Mouse (Mus musculus): ENCODE measurements around the gene Ndufaf2.

Ndufaf2 gene

GRCm38 (mm10) chr13:108039375-108039774 is 119.0 kb downstream of the Ndufaf2 start:
- DNase-seq (ENCODE audit: low spot score) = no peak

GRCm38 (mm10) chr13:108032789-108033188 is 125.6 kb downstream of the Ndufaf2 start:
- DNase-seq (ENCODE audit: low spot score) = no peak

GRCm38 (mm10) chr13:108025802-108026201 is 132.6 kb downstream of the Ndufaf2 start:
- DNase-seq (ENCODE audit: low spot score) = no peak

DNA sequence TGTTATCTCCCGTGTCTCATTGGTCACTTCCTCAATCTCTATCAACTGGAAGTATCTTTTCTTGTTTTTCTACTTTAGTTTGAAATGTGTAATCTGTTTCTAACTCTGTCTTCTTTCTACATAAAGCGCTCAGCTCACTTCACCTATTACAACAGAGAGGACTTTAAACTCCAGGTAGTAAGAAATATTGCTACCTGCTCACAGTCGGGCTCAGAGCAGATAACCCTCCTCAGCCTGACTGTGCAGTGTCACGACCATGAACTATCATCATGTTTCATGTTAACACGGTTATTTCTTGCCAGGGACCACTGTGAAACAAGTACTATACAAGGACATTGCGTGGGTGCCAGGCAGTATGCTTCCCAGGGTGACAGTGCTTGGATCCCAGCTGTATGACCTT is 141.1 kb downstream of the Ndufaf2 start:
- no peak for DNase-seq (ENCODE audit: low spot score)

DNA sequence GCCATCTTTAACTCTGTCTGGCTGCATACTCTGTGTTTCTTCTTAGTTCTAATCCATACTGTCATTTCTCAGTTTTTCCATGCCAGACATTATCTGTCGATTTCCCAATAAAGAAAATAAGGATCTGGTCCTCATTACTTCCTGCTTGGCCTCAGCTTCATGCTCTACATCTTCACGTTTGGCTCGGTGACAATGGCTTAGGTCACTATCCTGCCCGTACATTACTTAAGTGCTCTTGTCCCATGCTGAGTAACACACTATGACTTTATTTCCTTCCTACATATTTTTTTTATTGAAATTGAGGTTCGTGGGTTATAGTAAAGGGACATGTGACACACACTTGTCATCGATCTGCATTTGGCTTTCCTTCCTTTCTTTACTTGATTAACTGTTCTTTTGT is 143.3 kb downstream of the Ndufaf2 start:
- no peak for DNase-seq (ENCODE audit: low spot score)

DNA sequence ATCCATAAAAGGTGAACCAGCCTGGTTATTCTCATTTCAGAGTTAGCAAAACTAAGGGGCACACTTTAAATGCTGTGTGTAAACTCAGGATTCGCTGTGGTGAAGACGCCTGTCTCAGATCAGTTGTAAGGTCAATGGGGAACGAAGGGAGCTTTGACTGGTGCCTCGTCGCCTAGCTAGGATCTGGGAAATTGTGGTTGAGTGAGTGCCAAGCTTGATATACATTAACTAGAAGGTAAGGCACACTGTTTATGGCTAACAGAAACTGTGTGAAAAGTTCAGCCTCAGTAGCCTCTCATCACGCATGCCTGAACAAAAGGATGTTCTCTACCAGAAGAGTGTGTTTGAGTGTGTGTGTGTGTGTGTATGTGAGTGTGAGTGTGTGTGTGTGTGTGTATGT is 144.6 kb downstream of the Ndufaf2 start:
- DNase-seq (ENCODE audit: low spot score) = no peak

DNA sequence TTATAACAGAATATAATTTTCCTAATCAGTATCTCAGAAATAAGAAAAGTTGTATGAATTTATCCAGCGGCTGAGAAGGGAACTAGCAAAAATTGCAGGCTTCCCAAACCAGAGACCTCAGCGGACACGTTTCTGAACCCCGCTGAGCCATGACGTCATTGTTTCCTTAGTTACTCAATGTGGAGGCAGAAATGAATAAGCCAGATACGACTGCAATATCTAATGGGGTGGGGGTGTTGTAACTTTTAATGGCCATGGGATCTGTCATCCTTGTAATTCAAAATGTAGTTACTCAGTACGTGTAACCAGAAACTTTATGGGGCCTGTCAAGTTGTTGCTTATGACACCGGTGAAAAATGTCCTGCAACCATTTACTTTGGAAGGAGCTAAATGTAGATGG is 145.3 kb downstream of the Ndufaf2 start:
- no peak for DNase-seq (ENCODE audit: low spot score)

GRCm38 (mm10) chr13:108007861-108008260 is 150.6 kb downstream of the Ndufaf2 start:
- peak; percentile 31 for DNase-seq (ENCODE audit: low spot score)

GRCm38 (mm10) chr13:107996301-107996700 is 162.1 kb downstream of the Ndufaf2 start:
- no peak for DNase-seq (ENCODE audit: low spot score)

- no peak for DNase-seq (ENCODE audit: low spot score)
Observed at GRCm38 (mm10) chr13:107995211-107995610, 163.2 kb downstream of the Ndufaf2 start.

GRCm38 (mm10) chr13:107992573-107992972 is 165.8 kb downstream of the Ndufaf2 start:
- DNase-seq (ENCODE audit: low spot score) = no peak

GRCm38 (mm10) chr13:107984641-107985040 is 173.8 kb downstream of the Ndufaf2 start:
- DNase-seq (ENCODE audit: low spot score) = no peak

- no peak for DNase-seq (ENCODE audit: low spot score)
Observed at GRCm38 (mm10) chr13:107984186-107984585, 174.2 kb downstream of the Ndufaf2 start.

- DNase-seq (ENCODE audit: low spot score) = no peak
Observed at GRCm38 (mm10) chr13:107983231-107983847, 175.1 kb downstream of the Ndufaf2 start.

DNA sequence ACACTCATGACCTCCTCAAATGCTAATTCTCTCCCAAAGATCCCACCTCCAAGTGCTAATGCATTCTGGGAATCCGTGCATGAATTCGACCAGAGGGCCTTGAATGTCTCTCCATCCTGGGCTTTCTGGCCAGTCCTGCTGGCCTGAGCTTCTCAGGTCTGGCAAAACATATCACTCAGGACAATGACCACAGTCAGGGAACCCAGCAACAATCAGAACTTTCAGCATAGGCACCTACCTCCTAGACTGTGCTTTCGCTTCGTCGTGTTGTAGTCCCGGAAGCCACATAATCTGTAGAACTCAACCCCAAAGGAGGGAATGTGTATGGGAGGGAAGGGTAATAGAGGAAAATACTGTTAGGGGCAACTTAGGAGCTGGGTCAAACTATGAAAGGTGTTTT is 179.0 kb downstream of the Ndufaf2 start:
- DNase-seq (ENCODE audit: low spot score) = no peak

- DNase-seq (ENCODE audit: low spot score) = no peak
Observed at GRCm38 (mm10) chr13:107976886-107977656, 181.4 kb downstream of the Ndufaf2 start.

GRCm38 (mm10) chr13:107972451-107972850 is 186.0 kb downstream of the Ndufaf2 start:
- no peak for DNase-seq (ENCODE audit: low spot score)

DNA sequence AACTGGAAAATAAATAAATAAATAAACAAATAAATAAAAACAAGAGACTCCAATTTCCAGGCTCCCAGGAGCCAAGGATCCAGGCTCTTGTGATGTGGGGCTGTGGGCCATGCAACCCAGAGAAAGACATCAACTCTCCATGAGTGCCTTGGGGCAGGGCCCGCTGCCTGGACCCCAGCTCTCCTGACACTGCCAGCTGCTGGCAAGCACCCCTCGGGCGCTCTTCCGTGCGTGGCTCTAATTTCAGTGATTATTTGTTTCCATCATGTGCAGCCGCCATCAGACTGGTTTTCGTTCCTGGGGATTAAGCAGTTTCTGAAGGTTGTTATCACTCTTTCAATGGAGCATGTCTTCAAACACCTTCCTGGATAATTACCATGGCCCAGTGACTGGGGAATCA is 186.6 kb downstream of the Ndufaf2 start:
- no peak for DNase-seq (ENCODE audit: low spot score)

DNA sequence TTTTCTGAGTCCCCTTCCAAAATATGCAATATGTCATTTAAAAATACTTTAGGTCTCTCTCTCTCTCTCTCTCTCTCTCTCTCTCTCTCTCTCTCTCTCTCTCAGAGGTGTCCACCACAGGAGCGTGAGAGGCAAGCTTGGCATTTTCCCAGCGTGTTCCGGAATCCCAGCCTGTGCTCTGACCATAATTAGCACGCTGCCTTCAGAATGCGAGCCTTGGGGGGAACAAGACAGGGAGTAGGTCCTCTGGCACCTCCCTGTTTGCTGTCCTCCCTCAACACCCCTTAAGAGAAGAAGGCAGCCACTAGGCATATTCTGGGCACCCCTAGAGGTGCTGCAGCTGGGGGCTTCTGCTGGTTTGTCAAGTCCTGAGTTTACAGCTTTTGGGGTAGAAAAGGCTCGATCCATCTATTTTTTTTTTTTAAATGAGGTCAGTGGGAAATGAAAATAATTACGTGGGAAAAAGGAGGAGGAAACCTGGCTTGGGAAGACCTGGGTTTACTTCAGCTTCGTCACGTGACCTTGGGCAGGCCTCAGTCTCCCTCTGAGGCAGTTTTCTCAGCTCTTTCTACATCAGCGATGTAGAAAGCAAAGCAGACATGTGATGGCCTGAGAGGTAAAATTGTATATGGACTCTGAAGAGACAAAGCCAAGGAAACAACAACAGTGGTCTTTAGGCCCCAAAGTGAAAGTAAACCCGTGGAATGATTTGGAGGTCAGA is 187.8 kb downstream of the Ndufaf2 start:
- no peak for DNase-seq (ENCODE audit: low spot score)

- DNase-seq (ENCODE audit: low spot score) = no peak
Observed at GRCm38 (mm10) chr13:107969961-107970391, 188.4 kb downstream of the Ndufaf2 start.

- no peak for DNase-seq (ENCODE audit: low spot score)
Observed at GRCm38 (mm10) chr13:107964616-107965015, 193.8 kb downstream of the Ndufaf2 start.

DNA sequence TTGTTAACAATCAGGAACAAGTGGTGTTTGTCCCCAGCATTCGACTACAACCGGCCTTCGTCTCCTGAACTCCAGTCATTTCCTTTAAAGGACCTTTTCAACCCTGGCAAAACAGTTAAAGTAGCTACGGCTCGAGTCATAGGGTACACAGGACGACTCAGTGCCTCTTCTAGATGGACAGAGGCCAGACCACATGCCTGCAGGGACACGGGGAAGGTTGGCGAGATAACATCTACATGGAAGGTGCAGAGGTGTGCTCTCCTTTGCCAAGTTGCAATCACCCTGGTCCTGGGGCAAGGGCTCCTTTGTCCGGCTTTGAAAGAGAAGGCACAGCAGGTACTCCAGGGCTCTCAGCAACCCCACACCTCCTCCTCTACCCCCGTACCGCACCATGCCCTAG is 195.0 kb downstream of the Ndufaf2 start:
- DNase-seq (ENCODE audit: low spot score) = no peak

DNA sequence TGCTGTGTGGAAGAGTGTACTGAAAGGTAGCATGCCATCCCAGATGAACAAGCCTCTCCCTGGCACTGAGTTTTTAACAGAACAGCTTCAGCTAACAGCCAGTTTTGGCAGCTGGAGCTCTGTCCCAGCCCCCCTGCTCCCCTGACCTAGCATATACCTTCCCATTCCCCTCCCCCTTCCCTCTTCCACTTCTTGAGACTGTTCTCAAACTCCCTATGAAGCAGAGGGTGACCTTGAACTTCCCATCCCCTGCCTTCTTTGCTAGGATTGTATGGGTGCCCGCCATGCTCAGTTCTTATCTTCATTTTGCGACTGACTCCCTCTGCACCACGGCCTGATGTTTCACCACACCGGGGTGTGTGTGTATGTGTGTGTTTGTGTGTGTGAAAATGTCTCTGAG is 195.7 kb downstream of the Ndufaf2 start:
- no peak for DNase-seq (ENCODE audit: low spot score)

All from adipocyte (in vitro differentiated cells).